Mouse (Mus musculus) embryo, embryonic 11 days (tissue): ENCODE results near the gene Gm11084.
"Not testable (repeated sequence)": the region's sequence is repeated elsewhere in the genome, so short reads cannot be mapped to it uniquely, and the experiment has no call there.

ENCODE experiments used
- DNase-seq: peaks from one replicate; pipeline ENCODE4 v3.0.0-alpha.2; 2015

The Gm11084 gene

DNA sequence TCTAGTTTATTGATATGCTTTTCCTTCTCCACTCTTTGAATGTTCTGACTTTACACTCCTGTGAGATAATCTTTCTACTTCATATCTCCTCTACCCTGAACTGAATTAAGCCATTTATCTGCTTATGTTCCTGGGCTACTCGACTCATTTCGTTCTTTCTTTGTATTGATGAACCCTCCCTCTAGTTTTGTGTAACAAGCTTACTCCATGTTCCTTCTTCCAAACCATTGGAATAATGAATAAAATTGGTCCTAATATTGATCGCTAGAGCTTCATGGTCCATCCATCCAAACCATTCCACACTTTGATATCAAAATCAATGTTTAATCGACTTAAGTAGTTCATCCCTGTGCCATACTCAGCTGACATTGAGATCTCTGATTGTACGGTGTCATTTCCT lies at the start of gene Gm11084:
Gm11084 (minus strand) TSS at position 101 of the 400 bp plus-strand sequence.
- no peak for DNase-seq

DNA sequence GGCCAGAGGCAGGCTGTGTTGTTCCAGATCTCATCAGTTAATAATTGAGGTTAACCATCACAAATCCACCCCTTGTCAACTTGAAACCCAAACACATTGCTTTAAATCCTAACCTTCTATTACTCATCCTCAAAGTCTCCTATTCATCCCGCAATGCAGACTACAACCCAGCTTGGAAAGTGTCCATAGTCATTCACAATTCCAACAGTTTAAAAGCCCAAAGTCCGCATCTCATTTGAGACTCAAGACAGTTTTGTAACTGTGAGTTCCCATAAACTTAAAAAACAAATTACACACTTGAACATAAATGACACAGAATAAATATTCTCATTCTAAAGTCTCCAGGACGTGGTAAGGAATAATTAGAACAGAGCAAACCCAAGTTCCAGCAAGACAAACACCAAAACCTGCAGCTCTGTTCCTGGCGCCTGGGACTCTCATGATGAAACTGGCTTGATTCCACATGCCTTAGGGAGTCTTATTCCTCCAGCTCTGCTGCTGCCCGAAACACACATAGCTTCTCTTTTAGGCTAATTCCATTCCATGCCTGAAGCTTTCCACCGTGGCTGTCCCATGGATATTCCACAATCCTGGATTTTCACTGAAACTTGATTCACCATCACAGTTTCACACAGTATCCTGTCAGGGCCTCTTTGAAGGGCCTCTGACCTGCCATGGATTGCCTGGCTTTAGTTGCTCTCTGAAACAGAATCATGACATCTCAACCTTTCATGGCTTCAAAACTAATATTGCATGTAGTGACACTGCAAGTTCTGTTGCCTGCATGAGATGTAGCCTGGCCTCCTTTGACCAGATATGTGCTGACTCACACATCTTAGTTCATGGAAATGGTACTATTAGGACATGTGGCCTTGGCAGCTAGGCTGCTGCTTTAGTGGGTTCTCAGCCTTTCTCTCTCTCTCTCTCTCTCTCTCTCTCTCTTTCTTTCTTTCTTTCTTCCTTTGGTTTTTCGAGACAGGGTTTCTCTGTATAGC lies 44.8 kb upstream of the Gm11084 start:
- DNase-seq = no peak

DNA sequence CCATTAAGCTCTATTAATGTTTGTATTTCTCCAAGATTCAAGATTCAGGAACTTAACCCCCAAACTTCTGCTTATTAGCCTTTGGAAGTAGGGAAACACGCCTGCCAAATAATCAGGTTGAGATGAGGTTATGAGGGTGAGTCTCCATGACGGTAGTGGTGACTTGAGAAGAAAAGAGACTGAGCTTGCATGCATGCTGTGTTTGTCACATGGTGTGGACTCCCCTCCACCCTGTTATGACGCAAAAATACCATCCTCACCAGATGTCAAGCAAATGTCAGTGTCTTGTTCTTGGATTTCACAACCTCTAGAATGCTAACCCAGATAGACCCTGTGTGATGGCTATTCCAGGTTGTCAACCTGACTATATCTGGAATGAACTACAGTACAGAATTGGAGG lies 43.3 kb upstream of the Gm11084 start:
- no peak for DNase-seq

DNA sequence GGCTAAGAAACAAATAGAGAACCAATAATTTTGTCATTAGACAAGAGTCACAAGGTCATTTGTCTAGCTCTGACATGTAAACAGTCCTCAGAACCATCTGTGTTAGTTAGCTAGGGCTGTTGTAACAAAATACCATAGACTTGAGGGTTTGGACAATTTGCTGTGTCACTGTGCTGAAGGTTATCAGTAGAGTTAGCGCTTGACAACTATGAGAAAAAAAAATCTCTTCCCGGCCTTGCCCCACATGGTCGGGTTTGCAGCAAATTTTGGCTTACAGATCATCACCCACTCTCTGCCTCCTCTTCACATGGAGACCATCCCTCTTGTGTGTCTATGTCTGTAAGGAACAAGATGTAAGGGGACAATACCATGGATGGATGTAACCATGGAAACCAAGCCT lies 41.5 kb upstream of the Gm11084 start:
- DNase-seq = no peak

DNA sequence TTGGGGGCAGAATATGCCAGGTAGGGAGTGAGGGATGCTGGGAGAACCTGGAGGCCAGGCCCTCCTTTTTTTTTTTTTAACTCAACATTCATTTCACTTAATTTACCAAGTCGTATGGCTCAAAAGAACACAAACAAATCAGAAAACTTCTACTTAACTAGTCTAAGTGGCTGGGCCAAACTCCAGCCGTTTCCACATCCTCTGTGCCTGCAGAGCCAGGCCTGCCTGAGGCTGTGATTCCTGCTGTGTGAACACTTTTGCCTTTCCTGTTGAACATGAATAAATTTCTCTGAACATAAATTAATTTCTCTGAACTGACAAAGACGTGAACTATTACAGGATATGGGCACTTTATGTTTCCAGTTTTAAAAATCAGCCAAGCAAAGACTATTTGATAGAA lies 40.6 kb upstream of the Gm11084 start:
- no peak for DNase-seq

DNA sequence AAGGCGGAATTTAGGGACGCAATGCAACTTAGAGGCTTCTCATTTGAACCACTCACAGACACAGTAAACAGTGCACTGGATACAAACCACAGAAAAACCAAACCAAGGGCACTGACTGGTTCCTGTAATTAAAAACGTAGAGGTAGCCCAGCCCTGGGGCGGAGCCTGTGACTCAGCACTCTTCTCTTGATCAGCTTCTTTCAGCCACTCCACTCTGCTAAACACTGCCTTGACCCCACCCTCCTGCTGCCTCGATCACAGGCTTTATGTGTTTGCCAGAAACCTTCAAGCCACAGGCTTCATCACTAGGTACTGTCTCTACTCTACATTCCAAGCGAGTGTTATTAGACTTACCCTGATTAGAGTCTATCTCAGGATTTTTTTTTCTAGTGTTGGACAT lies 37.3 kb upstream of the Gm11084 start:
- DNase-seq = no peak

DNA sequence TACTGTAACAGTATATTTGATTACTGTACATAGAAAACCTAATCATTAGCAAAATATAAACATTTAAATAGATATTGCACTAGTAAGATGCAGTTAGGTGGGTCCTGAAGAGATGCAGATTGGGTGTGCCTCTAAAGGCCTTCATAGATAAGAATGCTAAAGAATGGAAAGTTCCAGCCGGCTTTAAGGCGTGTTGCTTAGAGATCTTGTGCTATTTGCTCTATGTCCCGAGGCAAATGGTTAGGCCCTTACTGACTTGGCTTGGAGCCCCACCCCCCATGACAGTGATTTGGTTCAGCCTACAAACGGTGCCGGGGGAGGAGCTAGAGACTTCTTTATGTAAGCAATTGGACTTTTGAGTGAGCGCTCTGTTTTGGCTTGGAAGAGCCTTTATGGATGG lies 34.5 kb upstream of the Gm11084 start:
- DNase-seq = no peak

DNA sequence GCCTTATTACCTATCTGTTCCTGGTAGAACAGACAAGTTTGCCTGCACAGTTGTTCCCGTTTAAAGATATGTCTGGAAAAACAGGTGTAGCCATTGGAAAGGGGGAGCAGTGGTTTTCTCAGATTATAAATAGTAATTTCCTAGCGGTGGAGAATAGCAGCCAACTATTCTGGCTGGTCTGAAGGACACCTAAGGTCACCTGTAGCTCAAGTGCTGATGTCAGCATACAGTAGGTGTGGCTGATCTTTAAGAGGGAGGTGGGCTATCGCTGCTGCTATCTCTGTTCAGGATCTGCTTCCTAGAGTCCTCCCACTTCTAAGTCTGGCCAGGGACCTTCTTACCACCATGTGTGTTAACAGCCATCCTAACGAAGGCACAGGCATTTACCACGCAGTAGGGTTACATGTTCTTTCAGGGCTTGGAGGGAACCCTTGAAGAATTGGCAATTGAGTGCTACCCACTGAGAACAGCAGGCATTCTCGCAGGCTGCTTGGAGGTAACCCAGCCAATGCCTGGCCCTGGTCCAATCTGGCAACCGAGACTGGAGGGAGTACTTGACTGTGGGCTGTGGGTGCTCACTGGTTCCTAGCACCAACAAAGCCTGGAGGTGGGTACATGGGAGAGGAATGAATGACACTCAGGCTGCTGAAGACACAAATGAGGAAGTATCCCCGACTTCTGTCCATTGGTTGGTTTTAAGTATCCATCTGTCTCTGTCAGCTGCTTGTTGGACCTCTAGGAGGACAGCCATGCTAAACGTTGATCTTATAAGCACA lies 33.0 kb upstream of the Gm11084 start:
- DNase-seq = no peak

DNA sequence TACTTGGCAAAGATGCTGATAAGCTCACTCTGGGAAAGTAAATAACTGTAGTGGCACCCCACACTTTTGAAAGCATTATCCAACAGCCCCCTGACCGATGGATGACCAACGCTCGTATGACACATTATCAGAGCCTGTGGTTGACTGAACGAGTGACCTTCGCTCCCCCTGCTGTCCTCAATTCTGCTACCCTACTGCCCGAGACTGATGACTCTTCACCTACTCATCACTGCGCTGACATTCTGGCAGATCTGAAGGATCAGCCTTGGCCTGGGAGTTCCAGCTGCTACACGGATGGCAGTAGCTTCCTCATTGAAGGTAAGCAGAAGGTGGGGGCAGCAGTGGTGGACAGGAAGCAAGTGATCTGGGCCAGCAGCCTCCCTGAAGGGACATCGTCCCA lies 27.5 kb upstream of the Gm11084 start:
- DNase-seq = not testable (repeated sequence)

DNA sequence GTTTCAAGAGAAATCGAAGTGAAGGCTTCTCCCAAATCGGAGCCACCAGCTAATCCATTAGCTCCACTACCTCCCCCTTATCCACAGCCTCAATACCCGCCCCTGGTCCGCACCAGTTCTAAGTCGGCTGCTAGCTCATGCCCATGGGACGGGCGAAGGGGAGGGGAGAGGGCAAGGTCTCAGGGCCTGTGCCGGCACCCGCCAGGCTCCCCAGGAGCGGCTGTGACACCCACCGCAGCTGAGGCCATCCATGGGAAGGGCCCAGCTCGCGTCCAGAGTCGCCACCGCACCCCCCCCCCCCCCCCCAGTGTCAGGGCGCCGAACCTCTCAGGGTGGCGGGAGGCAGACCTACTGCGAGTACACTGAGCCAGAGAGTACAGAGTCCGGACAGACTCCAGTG lies 26.1 kb upstream of the Gm11084 start:
- peak; percentile 64 for DNase-seq

DNA sequence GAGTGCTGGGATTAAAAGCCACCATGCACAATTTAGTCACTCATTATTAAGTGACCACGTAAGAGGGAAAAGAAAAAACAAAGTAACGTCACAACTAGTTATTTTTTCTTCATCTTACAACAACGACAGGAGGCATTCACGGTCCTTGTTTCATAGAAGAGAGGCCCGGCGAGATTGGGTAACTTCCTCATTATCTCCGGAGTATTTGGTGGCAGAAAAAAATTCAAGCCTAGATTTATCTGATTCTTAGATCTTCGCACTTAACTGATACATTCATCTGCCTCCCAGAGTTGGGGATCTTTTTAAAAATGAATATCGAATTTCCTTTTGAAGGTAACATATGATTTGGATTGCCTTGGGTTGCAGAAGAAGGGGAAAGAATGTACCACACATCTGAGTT lies 21.0 kb upstream of the Gm11084 start:
- no peak for DNase-seq

DNA sequence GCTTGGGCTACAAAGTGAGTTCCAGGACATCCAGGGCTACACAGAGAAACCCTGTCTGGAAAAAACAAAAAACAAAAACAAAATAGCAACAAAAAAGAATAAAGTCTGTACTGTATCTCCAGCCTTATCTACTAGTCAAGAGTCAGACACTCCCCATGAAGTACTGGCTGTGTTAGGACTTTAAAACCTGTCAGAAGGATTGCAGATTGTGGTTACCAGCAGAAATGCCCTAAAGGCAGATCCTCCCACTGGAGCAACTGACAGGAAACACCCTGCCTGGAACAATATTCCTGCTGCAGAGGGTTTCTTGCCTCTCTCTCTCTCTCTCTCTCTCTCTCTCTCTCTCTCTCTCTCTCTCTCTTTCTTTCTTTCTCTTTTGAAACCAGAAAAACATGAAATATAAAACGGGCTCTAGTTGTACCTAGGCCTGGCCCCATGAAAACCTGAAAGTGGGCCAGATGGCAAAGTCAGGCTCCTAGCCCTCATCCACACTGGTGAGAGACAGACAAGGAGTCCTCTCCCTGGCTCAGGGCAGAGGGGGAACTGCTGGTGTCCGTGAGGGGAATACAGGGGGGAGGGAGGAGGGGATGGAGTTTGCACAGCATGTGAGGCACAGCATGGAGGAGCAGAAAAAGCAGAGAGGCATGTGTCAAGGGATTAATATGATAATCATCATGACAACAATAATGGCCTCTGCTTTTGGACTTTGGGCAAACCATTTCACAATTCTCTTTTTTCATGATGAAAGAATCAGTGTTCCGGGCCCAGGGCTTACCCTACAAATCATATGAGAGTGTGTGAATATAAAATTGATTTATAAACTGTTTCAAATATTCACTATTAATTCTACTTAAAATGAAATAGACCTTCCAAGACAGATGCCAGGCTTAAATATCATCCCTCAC lies 19.3 kb upstream of the Gm11084 start:
- DNase-seq = peak; percentile 41

DNA sequence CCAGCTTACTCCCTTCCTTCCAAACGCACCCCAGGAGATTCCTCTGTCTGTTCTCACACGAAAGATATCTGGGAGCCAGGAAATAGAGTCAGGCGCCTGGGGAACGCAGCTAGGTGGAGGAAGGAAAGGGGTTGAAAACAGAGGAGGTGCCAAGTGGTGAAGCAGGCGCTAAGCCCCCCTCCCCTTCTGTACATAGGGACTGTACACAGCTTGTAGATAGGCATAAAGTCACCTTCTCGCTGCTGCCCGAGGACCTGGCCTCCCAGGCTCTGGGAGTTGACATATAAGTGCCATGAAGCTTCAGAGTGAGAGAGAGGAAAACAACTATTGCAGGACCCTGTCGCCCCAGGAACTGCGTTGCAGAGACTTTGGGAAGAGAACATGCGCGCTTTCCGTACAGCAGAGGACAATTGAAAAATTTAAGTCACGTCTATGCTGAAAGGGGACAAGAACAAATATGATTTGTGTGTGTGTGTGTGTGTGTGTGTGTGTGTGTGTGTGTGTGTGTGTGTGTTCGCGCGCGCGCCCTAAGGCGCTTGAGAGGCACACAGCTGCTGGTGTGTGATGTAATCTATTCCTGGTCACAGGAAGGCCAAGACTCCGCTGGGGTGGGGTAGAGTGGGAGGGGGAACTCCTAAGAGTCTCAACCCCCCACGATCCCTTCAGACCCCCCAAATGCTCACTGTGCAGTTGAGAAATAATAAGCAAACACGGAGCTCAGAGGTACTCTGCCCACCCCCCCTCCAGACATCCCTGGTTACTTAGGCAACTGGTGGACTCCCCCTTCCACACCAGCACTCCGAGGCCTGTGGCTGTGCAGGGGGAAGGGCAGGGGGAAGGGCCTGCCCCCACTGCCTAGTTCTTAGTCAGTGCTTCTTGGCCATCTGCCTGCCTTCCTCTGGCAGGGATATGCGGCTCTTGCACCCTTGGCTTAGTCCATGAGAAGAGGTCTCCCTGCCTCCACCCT lies 17.5 kb upstream of the Gm11084 start:
- DNase-seq = peak; percentile 59

DNA sequence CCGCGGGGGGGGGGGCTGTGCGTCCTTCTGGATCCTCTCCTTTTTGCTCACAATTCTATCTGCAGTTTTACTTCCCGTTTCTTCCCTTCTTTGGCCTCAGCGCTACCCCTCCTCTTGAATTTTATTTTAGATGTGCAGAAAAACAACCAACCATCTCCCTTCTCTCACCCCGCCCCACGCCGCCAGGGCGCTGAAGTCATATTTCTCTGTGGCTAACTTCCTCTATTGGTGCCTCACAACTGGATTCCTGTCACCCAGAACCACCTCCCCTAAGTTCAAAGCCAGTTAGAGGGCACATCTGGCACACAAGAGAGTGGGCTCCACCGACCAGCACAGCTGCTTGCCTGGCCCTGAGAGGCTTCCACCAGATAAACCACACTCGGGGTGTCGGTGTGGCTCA lies 16.5 kb upstream of the Gm11084 start:
- peak; percentile 12 for DNase-seq

DNA sequence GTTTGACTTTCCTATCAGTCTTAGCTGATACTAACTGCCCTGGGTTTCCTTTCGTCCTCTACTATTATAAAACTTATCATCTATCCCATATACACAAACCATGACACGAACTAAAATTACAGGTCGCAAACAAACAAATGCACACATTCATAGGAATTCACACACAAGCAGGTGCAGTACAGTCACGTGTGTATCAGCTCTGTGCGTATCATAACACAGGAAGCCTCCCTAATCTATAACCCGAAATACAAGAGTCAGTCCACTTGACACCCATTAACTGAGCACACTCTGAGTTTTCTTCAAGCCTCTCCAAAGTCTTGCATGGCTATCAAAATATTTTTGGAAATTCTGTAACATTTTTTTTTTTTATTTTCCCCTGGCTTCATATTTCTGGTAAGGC lies 15.9 kb upstream of the Gm11084 start:
- DNase-seq = no peak

DNA sequence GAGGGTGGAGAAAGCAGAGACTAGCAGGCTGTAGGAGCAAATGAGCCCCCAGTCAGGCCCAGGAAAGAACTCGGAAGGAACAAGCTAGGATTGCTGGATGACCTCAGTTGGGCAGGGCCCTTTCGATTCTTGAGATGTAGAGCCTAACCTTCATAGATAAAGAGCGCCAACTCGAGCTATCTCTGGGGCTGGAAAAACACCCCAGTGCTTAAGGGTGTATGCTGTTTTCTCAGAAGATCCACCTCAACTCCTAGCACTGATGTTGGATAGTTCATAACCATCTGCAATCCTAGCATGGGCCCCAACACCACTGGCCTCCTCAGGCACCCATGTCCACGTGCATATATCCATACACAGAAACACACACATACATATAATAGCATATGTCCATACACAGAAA lies 15.5 kb upstream of the Gm11084 start:
- no peak for DNase-seq

DNA sequence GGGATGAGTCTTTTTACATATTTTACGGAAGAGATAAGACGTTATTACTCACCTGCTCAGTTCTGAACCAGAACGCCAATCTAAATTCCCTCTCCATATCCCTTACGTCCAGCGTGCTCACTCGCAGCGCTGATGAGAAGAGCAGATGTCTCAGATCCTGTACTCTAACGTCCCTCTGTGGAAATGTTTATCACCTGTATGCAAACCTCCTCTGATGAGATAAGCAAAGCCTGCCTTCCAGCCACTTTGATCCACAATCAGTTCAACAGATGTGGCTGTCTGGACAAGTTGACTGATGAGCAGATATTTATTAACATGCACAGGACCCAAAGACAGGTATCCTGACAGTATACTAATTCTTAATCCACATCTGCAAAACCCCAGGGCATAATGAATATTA lies 13.7 kb upstream of the Gm11084 start:
- DNase-seq = no peak

DNA sequence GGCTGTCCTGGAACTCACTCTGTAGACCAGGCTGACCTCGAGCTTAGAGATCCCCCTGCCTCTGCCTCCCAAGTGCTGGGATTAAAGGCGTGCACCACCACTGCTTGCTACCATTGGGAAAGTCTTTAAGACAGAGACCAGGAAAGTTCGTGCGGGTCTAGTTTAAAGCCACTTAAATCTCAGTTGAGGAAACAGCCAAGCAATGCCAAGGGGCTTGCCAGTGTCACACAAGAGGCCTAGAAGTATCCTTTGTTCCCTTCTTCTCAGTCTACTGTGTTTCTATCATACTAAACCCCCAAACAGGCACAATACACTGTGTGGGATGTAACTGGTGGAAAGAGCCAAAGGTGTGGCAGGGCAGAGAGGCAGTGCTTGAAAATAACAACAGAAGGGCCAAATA lies 11.1 kb upstream of the Gm11084 start:
- no peak for DNase-seq

DNA sequence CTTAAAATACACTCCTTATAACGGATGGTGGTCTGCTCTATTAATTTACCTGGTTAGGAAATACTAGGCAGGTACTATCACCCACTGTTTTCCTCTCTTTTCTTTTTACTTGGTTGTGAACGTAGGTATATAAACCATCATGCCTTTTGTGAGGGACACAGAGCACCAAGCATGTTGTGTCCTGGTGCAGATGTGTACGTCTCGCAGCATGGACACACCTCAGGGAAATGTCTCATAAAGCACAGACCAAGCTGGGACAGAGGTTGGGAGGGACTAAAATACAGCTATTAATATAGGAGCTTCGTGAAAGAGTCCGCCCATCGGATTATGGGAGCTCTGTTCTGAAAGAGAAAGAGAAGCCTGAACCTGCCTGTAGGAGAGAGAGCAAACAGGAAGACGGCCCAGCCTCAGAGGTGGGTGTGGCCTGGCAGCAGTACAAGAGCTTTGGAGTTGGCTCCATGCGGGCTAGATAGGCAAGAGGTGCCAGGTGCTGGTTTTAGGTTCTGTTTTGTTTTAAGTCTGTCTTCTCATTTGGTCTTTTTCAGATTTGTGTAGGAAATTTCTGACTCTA lies 10.4 kb upstream of the Gm11084 start:
- no peak for DNase-seq

DNA sequence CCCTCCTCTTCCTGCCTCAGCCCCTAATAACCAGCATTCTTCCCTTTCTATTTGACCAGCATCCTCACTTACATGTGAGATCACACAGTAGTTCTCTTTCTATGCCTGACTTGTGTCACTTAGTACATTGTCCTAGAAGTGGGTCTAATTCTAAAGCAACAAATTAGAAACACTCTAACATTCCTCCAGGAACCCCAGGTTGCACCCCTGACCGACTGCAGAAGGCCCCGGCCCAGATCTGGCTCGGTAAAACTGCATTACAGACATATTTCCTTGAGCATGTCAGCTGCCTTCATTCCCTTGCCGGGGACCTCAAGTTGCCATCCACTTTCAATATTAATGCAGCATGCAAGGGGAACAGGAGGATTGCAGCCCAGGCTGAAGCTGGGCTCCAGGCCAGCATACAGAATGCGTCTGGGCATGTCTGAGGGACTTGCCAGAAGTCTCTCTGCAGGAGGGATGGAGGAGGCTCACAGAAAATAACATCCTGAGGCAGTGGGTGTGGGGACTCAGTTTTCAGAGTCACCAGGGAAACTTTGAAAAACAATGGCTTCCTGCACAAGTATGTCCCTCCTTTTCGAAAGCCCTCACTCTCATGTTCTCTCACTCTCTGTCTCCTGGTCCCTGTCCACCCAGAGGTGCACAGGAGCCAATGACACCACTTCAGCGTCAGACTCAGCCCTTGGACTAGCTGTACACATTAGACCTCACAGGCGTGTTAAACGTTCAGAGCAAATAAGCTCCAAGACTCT lies 9.0 kb upstream of the Gm11084 start:
- peak; percentile 48 for DNase-seq

DNA sequence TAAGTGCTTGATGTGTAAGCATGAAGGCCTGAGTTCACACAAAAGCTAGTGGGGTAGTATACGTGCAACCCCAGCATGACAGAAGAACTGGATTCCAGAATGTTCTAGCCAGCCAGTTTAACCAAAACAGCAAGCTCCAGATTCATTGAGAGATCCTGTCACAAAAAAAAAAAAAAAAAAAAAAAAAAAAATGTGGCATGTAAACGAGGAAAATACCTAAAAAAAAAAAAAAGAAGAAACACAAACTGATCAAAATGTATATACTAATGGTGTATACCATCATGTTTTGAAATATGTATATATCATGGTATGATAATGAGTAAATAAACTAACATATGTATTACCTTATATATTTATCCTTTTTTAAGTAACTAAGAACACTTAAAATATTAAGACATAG lies 7.6 kb upstream of the Gm11084 start:
- no peak for DNase-seq
